Mouse (Mus musculus): ENCODE measurements around the gene Ehbp1.

DNA sequence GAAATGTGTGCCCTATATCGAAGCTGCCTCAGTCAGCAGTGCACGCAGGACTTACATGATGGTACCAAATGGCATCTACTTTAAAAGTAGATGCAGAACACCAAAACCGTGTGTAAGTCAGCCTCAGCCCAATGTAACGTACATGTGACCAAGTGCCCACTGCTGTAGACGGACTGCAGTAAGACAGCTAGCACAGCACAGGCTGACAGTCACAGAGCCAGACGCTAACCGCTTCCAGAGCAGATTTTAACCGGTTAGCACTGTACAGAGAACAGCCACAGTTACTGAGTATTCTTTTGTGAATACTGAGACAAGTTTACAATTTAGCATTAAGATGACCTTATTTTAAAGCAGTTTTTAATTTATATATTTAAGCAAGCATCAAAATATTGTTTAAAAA lies 141.0 kb downstream of the Ehbp1 start:
- TF ChIP-seq TAL1 (IDR thresholded peaks at IDR 0.05; ENCODE audit: low read length) (no peak), GATA1 (IDR thresholded peaks at IDR 0.05; ENCODE audit: low read length) (no peak)

Data from erythroblast, embryonic 14.5 days (primary cell).